Mouse (Mus musculus): ENCODE results near the gene Polr2b. TPM values are rescaled to one million over a fixed set of nuclear protein-coding genes. Genes with fewer than 3 reads are reported as not detected.

Gene Polr2b
- polyA plus RNA-seq, 1 experiment from 2014 or later = 52.1 TPM

- H3K27ac ChIP-seq = peak overlapping the region; percentile 40; the same call in 1 of the 2 replicates
- H3K4me1 ChIP-seq = peaks cover 25% of the 10 kb centered on the region
- no peaks in the 10 kb centered on the region for H3K36me3 ChIP-seq
- no peak overlapping the region for H3K4me2 ChIP-seq
- no peaks in the 10 kb centered on the region for H3K27me3 ChIP-seq (replicated peaks)
- 65% methylated on average over 14 of the region's 14 CpGs for WGBS
- H3K9ac ChIP-seq = no peak overlapping the region
- H3K4me3 ChIP-seq (replicated peaks) = no peak overlapping the region
- ATAC-seq (ENCODE audit: insufficient read depth, low FRiP score, low read depth) = peak; percentile 58; the same call in 1 of the 2 replicates
- H3K9me3 ChIP-seq = no peaks in the 10 kb centered on the region
Measured at GRCm38 (mm10) chr5:77398285-77399057, 88.5 kb downstream of the Polr2b start.

Small RNA genes within 50 kb of the gene (microRNA-seq; reads per million reads assigned to microRNA genes)
- not detected for gene Mir5098

Other genes starting within 250 kb of the Polr2b start
- 2.1 and 3.5 TPM in 2 replicates for gene Hopx, start 195.0 kb upstream of the Polr2b start, polyA plus RNA-seq (2015; fragmentation: Nextera tagmentation; extraction: Ambion mirVana)
- gene Spink2, start 98.7 kb upstream of the Polr2b start, polyA plus RNA-seq (2015; fragmentation: Nextera tagmentation; extraction: Ambion mirVana) = 1.6 and 1.9 TPM in 2 replicates
- gene Rest, start 44.7 kb upstream of the Polr2b start, polyA plus RNA-seq (2015; fragmentation: Nextera tagmentation; extraction: Ambion mirVana) = 27.1 and 28.7 TPM in 2 replicates
- gene Noa1, start 63 bp upstream of the Polr2b start, polyA plus RNA-seq (2015; fragmentation: Nextera tagmentation; extraction: Ambion mirVana) = 32.0 and 32.2 TPM in 2 replicates
- 146 and 174 TPM in 2 replicates for gene Igfbp7, start 97.9 kb downstream of the Polr2b start, polyA plus RNA-seq (2015; fragmentation: Nextera tagmentation; extraction: Ambion mirVana)